Mouse (Mus musculus): Measurements from ENCODE around the gene Kyat3. TPM values are rescaled to one million over a fixed set of nuclear protein-coding genes. Genes with fewer than 3 reads are reported as not detected.

Kyat3 gene
- total RNA-seq, 2 experiments from 2014 or later, result 12.8 to 38.7 TPM

Other genes with a start within 250 kb of the Kyat3 start
- gene Gbp5, start 207.1 kb upstream of the Kyat3 start, total RNA-seq (2021), result 1 to 10 TPM; 1.9 to 2.5 TPM
- 10 to 100 TPM; 11.0 to 13.1 TPM for gene Gbp7, start 170.7 kb upstream of the Kyat3 start, total RNA-seq (2021)
- gene Gbp3, start 141.0 kb upstream of the Kyat3 start, total RNA-seq (2021), result 1 to 10 TPM; 6.7 to 7.8 TPM
- gene Gbp2b, start 106.2 kb upstream of the Kyat3 start, total RNA-seq (2021), result under 1 TPM; 0.22 to 0.28 TPM
- 10 to 100 TPM; 11.5 to 12.4 TPM for gene Gbp2, start 80.4 kb upstream of the Kyat3 start, total RNA-seq (2021)
- gene Gtf2b, start 64.0 kb downstream of the Kyat3 start, total RNA-seq (2021), result 10 to 100 TPM; 63.9 to 69.3 TPM
- 10 to 100 TPM; 81.9 to 88.9 TPM for gene Pkn2, start 181.0 kb downstream of the Kyat3 start, total RNA-seq (2021)

Data from adrenal gland, postnatal 4 days (tissue).